Mouse (Mus musculus) megakaryocyte-erythroid progenitor cell, adult 5-6 weeks (primary cell): ENCODE results near the gene Golt1a. TPM values are rescaled to one million over a fixed set of nuclear protein-coding genes. Genes with fewer than 3 reads are reported as not detected.

Experiments used
- ATAC-seq: replicated peaks from 2 replicates; pipeline ENCODE4 v1.8.0; 2016; ENCODE audit warnings: mild to moderate bottlenecking, inconsistent platforms; ENCODE audit not compliant: severe bottlenecking, poor library complexity, low FRiP score, low TSS enrichment
- total RNA-seq, 2 experiments: library from RNA; stranded (forward) in 1 of 2; stranded (reverse) in 1 of 2; fragments of 200-1000, 215-1000 nt in 1 of 2; fragments of >200 nt in 1 of 2; fragmentation: Nextera tagmentation in 1 of 2; gene quantifications; 2 replicates each; pipeline ENCODE4 v1.2.3; 2014 to 2017

Golt1a gene
- total RNA-seq, 2 experiments from 2014 or later: not detected

GRCm38 (mm10) chr1:133368644-133369043 lies 59.0 kb downstream of the Golt1a start:
- no peak for ATAC-seq

- no peak for ATAC-seq
Observed at GRCm38 (mm10) chr1:133370352-133370751, 60.8 kb downstream of the Golt1a start.

GRCm38 (mm10) chr1:133371431-133371830 lies 61.8 kb downstream of the Golt1a start:
- ATAC-seq: no peak

GRCm38 (mm10) chr1:133372113-133372512 lies 62.5 kb downstream of the Golt1a start:
- no peak for ATAC-seq

Other genes starting within 250 kb of the Golt1a start
- gene Ppp1r15b, start 178.7 kb upstream of the Golt1a start, total RNA-seq (2014; fragmentation: Nextera tagmentation): 73.9 and 82.5 TPM in 2 replicates
- 116 TPM in 2 replicates for gene Ppp1r15b, start 178.7 kb upstream of the Golt1a start, total RNA-seq (2017)
- 15.7 and 18.6 TPM in 2 replicates for gene Plekha6, start 145.6 kb upstream of the Golt1a start, total RNA-seq (2014; fragmentation: Nextera tagmentation)
- gene Plekha6, start 145.6 kb upstream of the Golt1a start, total RNA-seq (2017): 2.2 and 3.8 TPM in 2 replicates
- not detected in 2 replicates for gene Kiss1, start 12.1 kb downstream of the Golt1a start, total RNA-seq (2014; fragmentation: Nextera tagmentation)
- gene Kiss1, start 12.1 kb downstream of the Golt1a start, total RNA-seq (2017): not detected in 2 replicates
- not detected in 2 replicates for gene Ren1, start 40.7 kb downstream of the Golt1a start, total RNA-seq (2014; fragmentation: Nextera tagmentation)
- not detected in 2 replicates for gene Ren1, start 40.7 kb downstream of the Golt1a start, total RNA-seq (2017)
- not detected in 2 replicates for gene Etnk2, start 53.8 kb downstream of the Golt1a start, total RNA-seq (2014; fragmentation: Nextera tagmentation)
- not detected in 2 replicates for gene Etnk2, start 53.8 kb downstream of the Golt1a start, total RNA-seq (2017)
- 0.33 and 3.8 TPM in 2 replicates for gene Sox13, start 114.6 kb downstream of the Golt1a start, total RNA-seq (2014; fragmentation: Nextera tagmentation)
- gene Sox13, start 114.6 kb downstream of the Golt1a start, total RNA-seq (2017): 0.69 TPM in 1 of 2 replicates, not detected in the other